Mouse (Mus musculus) forelimb bud, embryonic 11.5 days (tissue): ENCODE results near the gene 3830417A13Rik.

ENCODE experiments used
- DNase-seq: peaks from one replicate; pipeline ENCODE4 v3.0.0-alpha.2; 2012; ENCODE audit warnings: low read depth, low spot score

3830417A13Rik gene

GRCm38 (mm10) chrX:64173248-64173647, at the start of gene 3830417A13Rik:
TSS of gene 3830417A13Rik (plus strand) at chrX:64173548.
- no peak for DNase-seq

DNA sequence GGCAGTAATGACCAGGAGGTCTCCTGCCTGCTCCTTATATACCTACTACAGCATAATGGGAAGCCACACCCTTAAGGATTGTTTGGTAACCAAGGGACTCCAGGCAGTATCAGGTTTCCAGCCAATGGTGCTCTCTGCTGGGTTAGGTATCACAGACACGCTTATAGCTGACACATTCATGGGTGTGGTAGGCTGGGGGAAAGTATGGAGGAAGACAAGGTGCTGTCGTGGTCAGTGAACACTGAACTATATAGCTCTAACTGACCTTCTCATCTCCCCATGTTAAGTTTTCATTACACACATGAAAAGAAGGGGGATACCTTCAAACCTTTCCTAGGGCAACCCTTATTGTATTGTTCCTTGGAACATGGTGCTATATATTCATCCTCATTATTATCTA, 21.2 kb upstream of the 3830417A13Rik start, which contains the start of gene Gm6760:
Gene Gm6760, minus strand, starts transcription at position 101 of the 400 bp plus-strand sequence.
- DNase-seq = no peak

DNA sequence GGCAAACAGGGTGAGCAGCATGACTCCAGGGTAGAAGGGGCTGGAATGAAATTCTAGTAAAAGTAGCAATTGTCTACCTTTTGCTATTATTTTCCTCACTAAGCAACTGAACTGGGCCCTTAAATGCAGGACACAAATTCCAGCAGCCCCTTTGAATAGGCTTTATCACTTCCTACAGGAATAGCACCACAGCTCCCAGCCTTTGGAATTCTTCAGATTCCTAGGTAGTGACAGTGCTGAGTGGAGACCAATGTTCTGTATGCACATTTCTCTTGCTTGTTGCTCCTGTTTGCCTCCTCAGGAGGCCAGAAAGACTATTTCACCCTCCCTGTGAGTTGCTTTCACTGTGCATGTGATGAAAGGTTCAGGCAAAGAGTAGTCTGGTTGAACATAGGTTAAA, 7.9 kb downstream of the 3830417A13Rik start:
- no peak for DNase-seq
